Mouse (Mus musculus): ENCODE measurements at regions not wholly inside any gene's neighbourhood (a gene's known extent, or its start where the extent isn't known, plus 50 kb on each side); places are given as distances from the start of the nearest gene placed in this dataset.

- no peak for DNase-seq
These were observed 362.0 kb downstream of the Fat4 start for GRCm38 (mm10) chr3:39248712-39249111.

GRCm38 (mm10) chr3:39249224-39249892, 362.6 kb downstream of the Fat4 start:
- no peak for DNase-seq

GRCm38 (mm10) chr3:39253076-39253475, 366.3 kb downstream of the Fat4 start:
- no peak for DNase-seq

- no peak for DNase-seq
These were observed 378.1 kb downstream of the Fat4 start for GRCm38 (mm10) chr3:39264671-39265430.

GRCm38 (mm10) chr3:39265606-39266005, 378.9 kb downstream of the Fat4 start:
- DNase-seq, result no peak

- no peak for DNase-seq
These were observed 382.6 kb downstream of the Fat4 start for GRCm38 (mm10) chr3:39269388-39269787.

- DNase-seq, result no peak
These were observed 385.9 kb downstream of the Fat4 start for GRCm38 (mm10) chr3:39272616-39273015.

GRCm38 (mm10) chr3:39276897-39277296, 390.2 kb downstream of the Fat4 start:
- no peak for DNase-seq

- DNase-seq, result no peak
These were observed 390.6 kb downstream of the Fat4 start for GRCm38 (mm10) chr3:39277310-39277709.

GRCm38 (mm10) chr3:39295255-39295654, 408.5 kb downstream of the Fat4 start:
- no peak for DNase-seq

- DNase-seq, result no peak
These were observed 409.5 kb downstream of the Fat4 start for GRCm38 (mm10) chr3:39296257-39296656.

- no peak for DNase-seq
These were observed 422.7 kb downstream of the Fat4 start for GRCm38 (mm10) chr3:39309487-39309886.

- DNase-seq, result no peak
These were observed 426.8 kb downstream of the Fat4 start for GRCm38 (mm10) chr3:39313563-39313962.

- DNase-seq, result no peak
These were observed 434.1 kb downstream of the Fat4 start for GRCm38 (mm10) chr3:39320851-39321250.

- DNase-seq, result no peak
These were observed 435.5 kb downstream of the Fat4 start for GRCm38 (mm10) chr3:39322225-39322624.

- no peak for DNase-seq
These were observed 449.0 kb downstream of the Fat4 start for GRCm38 (mm10) chr3:39335612-39336230.

GRCm38 (mm10) chr3:39341161-39341687, 454.5 kb downstream of the Fat4 start:
- DNase-seq, result no peak

GRCm38 (mm10) chr3:39344078-39344477, 457.3 kb downstream of the Fat4 start:
- no peak for DNase-seq

- DNase-seq, result no peak
These were observed 460.8 kb downstream of the Fat4 start for GRCm38 (mm10) chr3:39347578-39347977.

GRCm38 (mm10) chr3:39357012-39357411, 470.3 kb downstream of the Fat4 start:
- DNase-seq, result no peak

GRCm38 (mm10) chr3:39360278-39360677, 473.5 kb downstream of the Fat4 start:
- no peak for DNase-seq

- no peak for DNase-seq
These were observed 484.2 kb downstream of the Fat4 start for GRCm38 (mm10) chr3:39370926-39371325.

GRCm38 (mm10) chr3:39372426-39372950, 485.7 kb downstream of the Fat4 start:
- no peak for DNase-seq

GRCm38 (mm10) chr3:39375465-39375864, 488.7 kb downstream of the Fat4 start:
- DNase-seq, result no peak

Measured in thymus, postnatal 25 days (tissue).